Mouse (Mus musculus) brain, embryonic 14.5 days (tissue): ENCODE measurements at regions not wholly inside any gene's neighbourhood (a gene's known extent, or its start where the extent isn't known, plus 50 kb on each side); places are given as distances from the start of the nearest gene placed in this dataset.

Experiments used
- CTCF ChIP-seq: fragments of 200-500 bp; IDR thresholded peaks from 2 replicates; pipeline ENCODE4 v1.5.1; 2012; ENCODE audit warnings: inconsistent platforms, mild to moderate bottlenecking, moderate library complexity, borderline replicate concordance; ENCODE audit not compliant: insufficient read depth, insufficient read length; ENCODE audit errors: extremely low read depth
- POLR2A ChIP-seq: fragments of 200-500 bp; IDR thresholded peaks from 2 replicates; pipeline ENCODE4 v1.6.1; 2012; ENCODE audit warnings: mild to moderate bottlenecking, inconsistent platforms, borderline replicate concordance; ENCODE audit not compliant: poor library complexity, insufficient read depth, insufficient read length, severe bottlenecking; ENCODE audit errors: extremely low read depth

DNA sequence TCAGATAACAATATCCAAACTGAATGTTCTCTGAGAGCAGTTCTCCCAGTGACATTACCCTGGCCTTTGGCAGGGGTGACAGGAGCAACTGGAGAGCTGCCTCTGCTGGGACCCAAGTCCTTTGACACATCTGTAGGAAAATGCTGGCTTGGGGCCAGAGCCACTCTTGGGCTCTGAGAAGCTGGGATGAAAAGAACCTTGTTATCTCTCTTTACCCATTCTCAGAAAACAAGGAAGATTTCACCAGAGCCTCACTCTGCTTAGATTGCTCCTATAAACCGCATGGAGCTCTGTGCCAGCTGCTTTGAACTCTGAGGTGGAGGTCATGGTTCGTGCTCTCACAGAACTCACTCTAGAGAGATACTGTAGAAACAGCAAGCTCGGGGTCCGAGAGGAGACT, 71.7 kb upstream of the Jak1 start:
- no peak for TF ChIP-seq CTCF
- TF ChIP-seq POLR2A = no peak
